Mouse (Mus musculus) heart, adult 2 months (tissue): Measurements from ENCODE around the gene Heg1. TPM values are rescaled to one million over a fixed set of nuclear protein-coding genes. Genes with fewer than 3 reads are reported as not detected.

ENCODE experiments used
- DNase-seq, 2 experiments: peaks; one replicate each; pipeline ENCODE4 v3.0.0; 2021
- H3K27ac ChIP-seq: fragments of 200-600 bp; 2 replicates; pipeline ENCODE4 v1.8.1; 2022
- H3K27me3 ChIP-seq: fragments of 200-500 bp; 2 replicates; pipeline ENCODE4 v1.6.1; 2012; ENCODE audit warnings: mild to moderate bottlenecking, low read length, inconsistent platforms, mixed read lengths; ENCODE audit not compliant: control insufficient read depth, insufficient read depth
- H3K36me3 ChIP-seq: fragments of 200-500 bp; 2 replicates; pipeline ENCODE4 v1.6.1; 2012; ENCODE audit warnings: low read length, inconsistent platforms; ENCODE audit not compliant: control insufficient read depth, insufficient read depth
- H3K4me1 ChIP-seq: fragments of 200-500 bp; 2 replicates; pipeline ENCODE4 v1.6.1; 2011; ENCODE audit warnings: low read length; ENCODE audit not compliant: control insufficient read depth, insufficient read depth
- H3K4me3 ChIP-seq: fragments of 200-600 bp; 2 replicates; pipeline ENCODE4 v1.8.1; 2022
- H3K79me2 ChIP-seq: fragments of 200-500 bp; replicated peaks from 2 replicates; pipeline ENCODE4 v1.6.1; 2012; ENCODE audit warnings: mild to moderate bottlenecking, inconsistent platforms, low read length, moderate library complexity, mixed read lengths; ENCODE audit not compliant: control insufficient read depth, insufficient read depth
- H3K9ac ChIP-seq: fragments of 200-500 bp; 2 replicates; pipeline ENCODE4 v1.6.1; 2012; ENCODE audit warnings: low read depth, mild to moderate bottlenecking, control low read depth, inconsistent platforms, low read length, mixed read lengths
- CTCF ChIP-seq: fragments of 200-600 bp; IDR thresholded peaks from 2 replicates; pipeline ENCODE4 v1.8.1; 2022; ENCODE audit warnings: antibody characterized with exemption, mild to moderate bottlenecking, moderate library complexity
- EP300 ChIP-seq: fragments of 200-500 bp; IDR thresholded peaks from 2 replicates; pipeline ENCODE4 v1.6.1; 2011; ENCODE audit warnings: low read depth, low read length, control low read depth; ENCODE audit not compliant: insufficient read depth
- POLR2A ChIP-seq: fragments of 200-500 bp; IDR thresholded peaks from 2 replicates; pipeline ENCODE4 v1.6.1; 2011; ENCODE audit warnings: mild to moderate bottlenecking, low read depth, low read length, control low read depth; ENCODE audit not compliant: insufficient read depth
- WGBS: fragments of 180-500 bp; shearing (Covaris S2); methylation state at CpG from one replicate; pipeline ENCODE4 v1.1.7; 2018; 5-methylcytosine and 5-hydroxymethylcytosine counted together
- intact Hi-C: fragments of 180-260 bp; cut with DNase I; formaldehyde crosslinking; loops from one replicate; pipeline ENCODE4 v1.15.1; 2025
- polyA plus RNA-seq: library from polyadenylated mRNA; depleted of rRNA; stranded (reverse); fragments of >200 nt; gene quantifications from 2 replicates; pipeline ENCODE4 v1.2.3, GENCODE M21; 2012
- total RNA-seq, 2 experiments: library from RNA; stranded (reverse); gene quantifications; 2 replicates each; pipeline ENCODE4 v1.2.3; 2021

Gene Heg1
- total and polyA plus RNA-seq, 3 experiments: 60.6 to 148 (median 126) TPM

- Histone ChIP-seq H3K4me1 (peaks cover 2% of the 10 kb centered on the region; the same call in 1 of the 2 replicates), H3K27ac (no peak overlapping the region), H3K79me2 (no peaks in the 10 kb centered on the region), H3K36me3 (peaks cover 17% of the 10 kb centered on the region), H3K9ac (no peak overlapping the region), H3K27me3 (no peaks in the 10 kb centered on the region), H3K4me3 (no peak overlapping the region)
- DNase-seq: no peak
- 76% methylated on average over 8 of the region's 8 CpGs for WGBS
- intact Hi-C loops: no loop called here
- TF ChIP-seq CTCF: no peak
- no peak for TF ChIP-seq POLR2A
- no peak for TF ChIP-seq EP300
Observed at GRCm38 (mm10) chr16:33755293-33755692, 71.1 kb downstream of the Heg1 start.

GRCm38 (mm10) chr16:33755961-33756360, 71.8 kb downstream of the Heg1 start:
- peaks cover 19% of the 10 kb centered on the region for H3K36me3 ChIP-seq
- H3K4me1 ChIP-seq: peaks cover 2% of the 10 kb centered on the region; the same call in 1 of the 2 replicates
- DNase-seq: no peak
- no peak for TF ChIP-seq POLR2A
- TF ChIP-seq CTCF: no peak
- no peak for TF ChIP-seq EP300
- H3K27ac ChIP-seq: no peak overlapping the region
- H3K79me2 ChIP-seq: no peaks in the 10 kb centered on the region
- intact Hi-C loops: no loop called here
- no peaks in the 10 kb centered on the region for H3K27me3 ChIP-seq
- WGBS: 70% methylated on average over 16 of the region's 16 CpGs
- no peak overlapping the region for H3K4me3 ChIP-seq
- no peak overlapping the region for H3K9ac ChIP-seq

- DNase-seq: no peak
- Histone ChIP-seq H3K36me3 (peaks cover 23% of the 10 kb centered on the region), H3K9ac (no peak overlapping the region), H3K79me2 (no peaks in the 10 kb centered on the region), H3K4me1 (peaks cover 2% of the 10 kb centered on the region; the same call in 1 of the 2 replicates), H3K27ac (no peak overlapping the region), H3K4me3 (no peak overlapping the region), H3K27me3 (no peaks in the 10 kb centered on the region)
- intact Hi-C loops: no loop called here
- 58% methylated on average over 6 of the region's 6 CpGs for WGBS
- TF ChIP-seq CTCF: no peak
- TF ChIP-seq POLR2A: no peak
- no peak for TF ChIP-seq EP300
Observed at GRCm38 (mm10) chr16:33756396-33756795, 72.2 kb downstream of the Heg1 start.

GRCm38 (mm10) chr16:33759207-33759606, 75.0 kb downstream of the Heg1 start:
- Histone ChIP-seq H3K4me3 (no peak overlapping the region), H3K27me3 (no peaks in the 10 kb centered on the region), H3K4me1 (no peaks in the 10 kb centered on the region; the same call in none of the 2 replicates), H3K9ac (no peak overlapping the region), H3K36me3 (peaks cover 24% of the 10 kb centered on the region), H3K79me2 (no peaks in the 10 kb centered on the region), H3K27ac (no peak overlapping the region)
- intact Hi-C loops: no loop called here
- TF ChIP-seq POLR2A: no peak
- no peak for TF ChIP-seq CTCF
- no peak for TF ChIP-seq EP300
- 90% methylated on average over 7 of the region's 7 CpGs for WGBS
- no peak for DNase-seq

- Histone ChIP-seq H3K79me2 (no peaks in the 10 kb centered on the region), H3K4me3 (no peak overlapping the region), H3K27me3 (no peaks in the 10 kb centered on the region), H3K9ac (no peak overlapping the region), H3K36me3 (peaks cover 24% of the 10 kb centered on the region), H3K27ac (no peak overlapping the region), H3K4me1 (no peaks in the 10 kb centered on the region; the same call in none of the 2 replicates)
- intact Hi-C loops: no loop called here
- 69% methylated on average over 5 of the region's 5 CpGs for WGBS
- DNase-seq: no peak
- TF ChIP-seq EP300: no peak
- TF ChIP-seq POLR2A: no peak
- TF ChIP-seq CTCF: no peak
Observed at GRCm38 (mm10) chr16:33760542-33760941, 76.4 kb downstream of the Heg1 start.

GRCm38 (mm10) chr16:33760996-33761395, 76.8 kb downstream of the Heg1 start:
- DNase-seq: no peak
- Histone ChIP-seq H3K4me1 (no peaks in the 10 kb centered on the region; the same call in none of the 2 replicates), H3K27me3 (no peaks in the 10 kb centered on the region), H3K36me3 (peaks cover 24% of the 10 kb centered on the region), H3K4me3 (no peak overlapping the region), H3K9ac (no peak overlapping the region), H3K79me2 (no peaks in the 10 kb centered on the region), H3K27ac (no peak overlapping the region; the same call in 1 of the 2 replicates)
- intact Hi-C loops: no loop called here
- WGBS: 80% methylated on average over 11 of the region's 11 CpGs
- TF ChIP-seq POLR2A: no peak
- TF ChIP-seq EP300: no peak
- TF ChIP-seq CTCF: no peak
